Mouse (Mus musculus): ENCODE measurements around the gene Mrps18c. TPM values are rescaled to one million over a fixed set of nuclear protein-coding genes. Genes with fewer than 3 reads are reported as not detected.

Gene Mrps18c
- polyA plus RNA-seq, 1 experiment from 2014 or later: 174 TPM

DNA sequence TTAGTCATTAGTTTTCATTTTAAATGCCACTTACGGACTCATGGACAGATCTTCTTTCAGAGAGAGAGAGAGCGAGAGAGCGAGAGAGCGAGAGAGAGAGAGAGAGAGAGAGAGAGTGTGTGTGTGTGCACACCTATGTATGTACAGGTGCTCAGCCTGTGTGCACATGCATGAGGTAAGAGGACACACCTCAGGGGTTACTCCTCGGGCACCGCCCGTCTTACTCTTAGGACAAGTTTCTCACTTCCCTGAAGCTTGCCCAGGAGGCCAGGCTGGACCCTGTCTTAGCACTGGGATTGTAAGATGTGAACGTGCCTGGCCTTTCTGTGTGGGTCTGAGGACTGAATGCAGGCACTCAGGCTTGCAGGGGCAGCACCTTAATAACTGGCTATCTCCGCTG is 10.9 kb upstream of the Mrps18c start:
- Histone ChIP-seq H3K4me3 (no peak overlapping the region), H3K36me3 (peaks cover 73% of the 10 kb centered on the region), H3K27ac (no peak overlapping the region), H3K9ac (no peak overlapping the region), H3K4me1 (no peaks in the 10 kb centered on the region), H3K9me3 (no peaks in the 10 kb centered on the region), H3K27me3 (replicated peaks) (no peaks in the 10 kb centered on the region), H3K4me2 (replicated peaks) (no peak overlapping the region)
- WGBS: 87% methylated on average over 9 of the region's 9 CpGs
- ATAC-seq (ENCODE audit: low FRiP score, low read depth): no peak

DNA sequence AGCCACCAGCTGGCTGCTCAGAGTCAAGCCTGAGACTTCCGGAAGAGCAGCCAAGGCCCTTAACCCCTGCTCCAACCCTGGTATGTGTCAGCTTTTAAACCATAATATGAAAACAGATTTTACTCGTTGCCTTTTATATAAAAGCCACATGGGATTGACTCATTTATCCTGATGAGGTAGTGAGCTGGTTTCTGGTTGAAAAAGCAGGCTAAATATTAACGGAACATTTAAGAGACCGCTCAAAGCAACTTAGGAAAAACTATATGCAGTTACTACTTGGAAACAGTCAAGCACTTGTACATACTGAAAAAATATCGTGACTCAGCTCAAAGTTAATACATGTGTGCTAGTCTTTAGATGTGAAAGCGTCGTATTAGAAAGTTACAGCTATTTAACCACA is 6.2 kb upstream of the Mrps18c start:
- Histone ChIP-seq H3K9me3 (no peaks in the 10 kb centered on the region), H3K4me1 (peaks cover 3% of the 10 kb centered on the region; the same call in 1 of the 2 replicates), H3K4me2 (replicated peaks) (no peak overlapping the region), H3K9ac (no peak overlapping the region), H3K27me3 (replicated peaks) (no peaks in the 10 kb centered on the region), H3K36me3 (peaks cover 65% of the 10 kb centered on the region), H3K27ac (no peak overlapping the region), H3K4me3 (no peak overlapping the region)
- no peak for ATAC-seq (ENCODE audit: low FRiP score, low read depth)
- 94% methylated on average over 7 of the region's 7 CpGs for WGBS

DNA sequence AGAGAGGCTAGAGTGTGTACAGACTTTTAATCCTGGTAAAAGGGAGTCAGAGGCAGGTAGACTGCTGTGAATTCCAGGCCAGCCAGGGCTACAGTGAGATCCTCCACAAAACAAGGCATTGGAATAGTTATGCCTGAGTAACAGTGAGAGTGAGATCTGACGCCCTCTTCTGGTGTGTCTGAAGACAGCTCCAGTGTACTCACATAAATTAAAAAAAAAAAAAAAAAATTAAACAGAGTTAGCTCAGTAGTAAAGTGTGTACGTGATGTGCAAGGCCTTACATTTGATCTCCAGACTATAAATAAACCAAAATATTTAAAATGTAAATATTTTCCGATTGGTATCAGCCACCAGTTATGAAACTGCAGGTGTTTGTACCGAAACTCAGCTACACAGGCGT is 4.3 kb upstream of the Mrps18c start:
- no peaks in the 10 kb centered on the region for H3K9me3 ChIP-seq
- ATAC-seq (ENCODE audit: low FRiP score, low read depth): no peak
- no peak overlapping the region for H3K9ac ChIP-seq
- no peak overlapping the region for H3K27ac ChIP-seq
- H3K4me1 ChIP-seq: peaks cover 8% of the 10 kb centered on the region; the same call in 1 of the 2 replicates
- no peak overlapping the region for H3K4me2 ChIP-seq (replicated peaks)
- H3K27me3 ChIP-seq (replicated peaks): no peaks in the 10 kb centered on the region
- peaks cover 46% of the 10 kb centered on the region for H3K36me3 ChIP-seq
- WGBS: 82% methylated on average over 5 of the region's 5 CpGs
- no peak overlapping the region for H3K4me3 ChIP-seq

DNA sequence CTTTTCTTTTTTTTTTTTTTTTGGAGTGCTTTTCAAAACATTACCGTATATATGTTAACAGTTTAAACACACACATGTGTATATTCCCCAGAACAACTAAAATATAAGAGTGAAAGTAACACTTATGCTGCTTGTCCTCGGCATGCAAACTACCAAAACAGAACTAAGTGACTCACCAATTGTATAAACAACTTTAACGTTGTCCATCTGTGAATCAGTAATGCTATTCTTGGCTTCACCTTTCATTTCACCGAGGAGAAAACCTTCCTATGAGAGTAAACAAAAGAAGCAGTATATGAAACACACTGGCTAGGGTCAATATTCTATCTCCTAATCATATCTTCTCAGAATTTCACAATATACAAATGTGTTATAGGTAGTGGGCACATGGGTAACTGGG is 19.9 kb downstream of the Mrps18c start:
- Histone ChIP-seq H3K9me3 (no peaks in the 10 kb centered on the region), H3K27me3 (replicated peaks) (no peaks in the 10 kb centered on the region), H3K9ac (no peak overlapping the region), H3K4me1 (peaks cover 3% of the 10 kb centered on the region; the same call in 1 of the 2 replicates), H3K4me3 (no peak overlapping the region), H3K4me2 (replicated peaks) (no peak overlapping the region), H3K27ac (no peak overlapping the region), H3K36me3 (peaks cover 4% of the 10 kb centered on the region)
- WGBS: 81% methylated on average over 4 of the region's 4 CpGs
- no peak for ATAC-seq (ENCODE audit: low FRiP score, low read depth)

DNA sequence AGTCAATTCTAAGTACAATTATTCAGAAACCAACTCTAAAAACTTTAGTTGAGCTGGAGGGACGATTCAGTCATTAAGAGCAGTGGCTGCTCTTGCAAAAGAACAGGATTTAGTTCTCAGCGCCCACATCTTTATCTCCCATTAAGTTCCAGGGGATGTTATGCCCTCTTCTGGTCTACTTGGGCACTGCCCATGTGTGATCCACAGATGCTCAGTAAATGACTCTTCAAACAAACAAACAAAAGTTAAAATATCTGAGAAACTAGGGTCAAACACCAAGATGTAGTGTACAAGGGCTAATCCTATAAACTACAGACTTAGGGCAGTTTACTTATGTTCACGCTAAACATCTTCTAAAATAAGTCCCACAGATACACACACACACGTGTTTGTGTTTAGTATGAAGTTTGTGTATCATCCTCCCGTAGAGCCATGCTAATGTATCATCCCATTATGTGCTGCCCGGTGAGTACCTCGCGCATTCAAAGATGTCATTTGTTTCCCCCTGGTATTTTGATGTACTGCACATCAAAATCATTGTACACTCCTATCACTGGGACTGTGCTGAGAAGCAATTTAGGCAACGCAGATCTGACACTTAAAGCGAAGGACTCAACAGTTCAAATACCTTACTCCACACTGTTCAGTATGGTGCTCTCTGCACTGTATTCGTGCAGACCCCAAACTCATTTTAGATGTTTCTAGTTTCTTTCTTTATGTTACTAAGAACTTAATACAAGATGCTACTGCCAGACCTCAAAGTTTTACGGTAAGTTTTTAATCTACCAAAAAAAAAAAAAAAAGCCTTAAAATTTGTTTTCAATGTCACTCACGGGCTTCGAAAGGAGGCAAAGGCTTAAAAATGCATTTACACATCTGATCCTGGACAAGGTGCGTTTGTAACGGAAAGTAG is 21.4 kb downstream of the Mrps18c start:
- H3K27me3 ChIP-seq (replicated peaks): no peaks in the 10 kb centered on the region
- no peak for ATAC-seq (ENCODE audit: low FRiP score, low read depth)
- 32% methylated on average over 16 of the region's 16 CpGs for WGBS
- peak overlapping the region; percentile 79 for H3K4me3 ChIP-seq
- peak overlapping the region; percentile 46; the same call in 1 of the 2 replicates for H3K27ac ChIP-seq
- no peaks in the 10 kb centered on the region for H3K9me3 ChIP-seq
- H3K4me1 ChIP-seq: peaks cover 3% of the 10 kb centered on the region; the same call in 1 of the 2 replicates
- H3K9ac ChIP-seq: peak overlapping the region; percentile 91
- peaks cover under 1% of the 10 kb centered on the region for H3K36me3 ChIP-seq
- peak overlapping the region; percentile 80 for H3K4me2 ChIP-seq (replicated peaks)

DNA sequence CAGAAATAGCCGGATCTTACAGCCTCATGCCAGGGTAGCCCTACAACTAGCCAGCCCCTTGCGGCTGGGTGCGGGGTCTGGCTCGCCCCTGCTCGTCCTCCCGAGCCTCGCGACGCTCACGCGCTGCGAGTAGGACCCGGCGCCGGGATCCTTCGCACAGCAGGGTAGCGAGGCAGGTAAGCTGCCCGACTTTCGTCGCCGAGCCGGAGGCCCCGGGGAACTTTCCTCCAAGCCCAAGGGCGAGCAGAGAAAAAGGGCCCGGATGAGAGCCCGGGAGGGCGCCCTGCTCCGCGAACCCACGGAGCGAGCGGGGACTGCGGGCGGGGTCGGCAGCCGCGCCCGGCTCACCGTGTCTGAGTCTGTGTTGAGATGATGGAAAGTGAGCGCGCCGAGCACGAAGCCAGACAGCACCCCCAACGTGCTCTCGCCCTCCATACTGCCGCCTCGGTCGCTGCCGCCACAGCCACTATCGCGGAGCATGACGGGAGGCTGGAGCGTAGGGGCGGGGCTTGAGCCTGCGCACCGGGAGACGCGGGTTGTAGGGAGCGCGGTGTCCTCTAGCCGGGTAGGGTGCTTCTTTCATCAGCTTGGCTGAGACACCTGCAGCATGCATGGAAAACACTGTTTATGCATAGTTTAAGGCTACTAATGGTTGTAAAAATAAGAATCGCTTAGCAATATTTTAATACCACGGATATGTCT is 22.2 kb downstream of the Mrps18c start, which contains the start of gene Abraxas1:
TSS of gene Abraxas1 (minus strand) at position 483 of the 702 bp plus-strand sequence.
- H3K36me3 ChIP-seq: no peaks in the 10 kb centered on the region; the same call in 1 of the 2 replicates
- H3K9me3 ChIP-seq: no peaks in the 10 kb centered on the region
- peak within 1 kb of the TSS; percentile 79 for H3K4me3 ChIP-seq
- peak; percentile 94 for ATAC-seq (ENCODE audit: low FRiP score, low read depth)
- H3K4me1 ChIP-seq: peaks cover 3% of the 10 kb centered on the region; the same call in 1 of the 2 replicates
- WGBS: under 1% methylated on average over 63 of the region's 63 CpGs
- H3K9ac ChIP-seq: peak within 1 kb of the TSS; percentile 91
- peak within 1 kb of the TSS; percentile 80 for H3K4me2 ChIP-seq (replicated peaks)
- H3K27ac ChIP-seq: peak within 1 kb of the TSS; percentile 46; the same call in 1 of the 2 replicates
- no peaks in the 10 kb centered on the region for H3K27me3 ChIP-seq (replicated peaks)

DNA sequence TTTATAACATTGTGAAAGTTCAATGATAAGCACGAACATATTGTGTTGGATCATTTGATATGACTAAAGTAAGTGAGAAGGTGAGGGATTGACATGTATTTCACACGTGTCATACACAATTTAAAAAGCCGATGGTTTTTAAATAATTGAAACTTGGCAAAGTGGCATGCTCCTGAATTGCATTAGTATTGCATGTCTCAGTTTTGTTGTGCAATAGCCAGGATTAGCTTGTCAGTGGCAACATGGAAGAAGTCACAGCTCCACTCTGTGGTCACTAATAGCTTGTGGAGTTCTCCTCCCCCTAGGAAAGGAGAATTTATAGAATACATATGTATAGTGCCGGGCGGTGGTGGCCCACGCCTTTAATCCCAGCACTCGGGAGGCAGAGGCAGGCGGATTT is 22.9 kb downstream of the Mrps18c start:
- Histone ChIP-seq H3K9me3 (no peaks in the 10 kb centered on the region), H3K27me3 (replicated peaks) (no peaks in the 10 kb centered on the region), H3K9ac (no peak overlapping the region), H3K4me3 (no peak overlapping the region), H3K27ac (no peak overlapping the region), H3K36me3 (no peaks in the 10 kb centered on the region), H3K4me1 (peaks cover 3% of the 10 kb centered on the region; the same call in 1 of the 2 replicates), H3K4me2 (replicated peaks) (peak overlapping the region; percentile 80)
- WGBS: 84% methylated on average over 8 of the region's 8 CpGs
- ATAC-seq (ENCODE audit: low FRiP score, low read depth): no peak

DNA sequence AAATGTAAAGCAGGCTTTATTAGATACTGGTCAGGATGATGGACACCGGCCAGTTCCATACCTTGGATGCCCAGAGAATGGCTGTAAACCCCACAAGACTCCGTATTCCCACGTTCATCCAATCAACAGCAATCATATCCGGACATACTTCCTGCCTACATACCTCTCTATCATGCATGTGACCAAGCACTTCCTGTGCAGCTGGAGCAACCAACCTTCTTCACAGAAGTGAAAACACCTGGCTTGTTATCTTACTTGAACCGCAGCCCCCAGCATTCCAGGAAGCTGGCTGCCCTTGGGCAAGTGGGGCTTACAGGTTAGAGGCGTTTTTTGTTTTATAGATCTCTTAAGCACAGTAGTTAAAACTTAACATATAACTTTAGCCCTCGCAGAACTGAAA is 24.4 kb downstream of the Mrps18c start:
- H3K36me3 ChIP-seq: no peaks in the 10 kb centered on the region
- ATAC-seq (ENCODE audit: low FRiP score, low read depth): no peak
- H3K4me3 ChIP-seq: no peak overlapping the region

DNA sequence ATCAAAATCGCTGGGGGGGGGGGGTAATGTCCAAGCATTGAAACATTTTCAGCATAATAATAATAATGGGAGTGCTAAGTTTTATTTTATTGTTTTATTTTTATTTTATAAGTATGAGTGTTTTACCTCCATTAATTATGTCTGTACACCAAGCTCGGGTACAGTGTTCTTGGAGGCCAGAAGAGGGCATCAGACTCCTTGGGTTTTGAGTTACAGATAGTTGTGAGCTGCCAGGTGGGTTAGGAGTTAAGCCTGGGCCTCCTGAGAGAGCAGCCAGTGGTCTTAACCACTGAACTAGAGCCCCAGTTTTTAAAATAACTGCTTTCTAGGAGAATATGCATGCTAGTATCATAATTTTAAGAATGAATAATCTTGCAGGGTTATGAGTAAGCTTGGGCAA is 27.5 kb downstream of the Mrps18c start:
- 17% methylated on average over 2 of the region's 2 CpGs for WGBS

More for the DNA sequence above, 24.4 kb downstream of the Mrps18c start:
- Histone ChIP-seq H3K9ac (no peak overlapping the region), H3K4me2 (replicated peaks) (no peak overlapping the region), H3K27me3 (replicated peaks) (no peaks in the 10 kb centered on the region), H3K9me3 (no peaks in the 10 kb centered on the region), H3K27ac (no peak overlapping the region), H3K4me1 (peaks cover 3% of the 10 kb centered on the region; the same call in 1 of the 2 replicates)
- 88% methylated on average over 7 of the region's 7 CpGs for WGBS

DNA sequence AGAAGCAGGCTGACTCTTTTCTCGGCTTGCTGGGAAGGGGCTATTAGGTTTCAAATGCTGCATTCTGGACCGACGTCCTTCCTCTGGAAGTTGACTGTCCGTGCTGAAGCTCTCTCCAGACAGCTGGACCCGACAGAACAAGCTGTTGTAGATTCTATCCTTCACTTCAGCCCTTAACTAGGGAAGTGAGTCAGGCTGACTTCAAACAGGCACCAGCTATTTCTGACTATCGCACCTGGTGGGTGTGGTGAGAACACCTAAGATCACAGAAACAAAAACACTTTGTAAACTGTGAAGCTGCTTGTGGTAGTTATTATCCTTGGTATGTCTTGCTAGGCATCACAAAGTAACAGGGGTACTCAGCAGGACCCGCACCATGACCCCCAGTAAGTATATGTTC is 28.1 kb downstream of the Mrps18c start:
- Histone ChIP-seq H3K27ac (no peak overlapping the region), H3K4me1 (no peaks in the 10 kb centered on the region), H3K36me3 (no peaks in the 10 kb centered on the region), H3K27me3 (replicated peaks) (no peaks in the 10 kb centered on the region), H3K4me3 (no peak overlapping the region), H3K4me2 (replicated peaks) (no peak overlapping the region), H3K9me3 (no peaks in the 10 kb centered on the region), H3K9ac (no peak overlapping the region)
- WGBS: 74% methylated on average over 7 of the region's 7 CpGs
- no peak for ATAC-seq (ENCODE audit: low FRiP score, low read depth)

More for the DNA sequence above, 27.5 kb downstream of the Mrps18c start:
- Histone ChIP-seq H3K4me2 (replicated peaks) (no peak overlapping the region), H3K36me3 (no peaks in the 10 kb centered on the region), H3K27ac (no peak overlapping the region), H3K27me3 (replicated peaks) (no peaks in the 10 kb centered on the region), H3K9me3 (no peaks in the 10 kb centered on the region), H3K4me1 (no peaks in the 10 kb centered on the region), H3K4me3 (no peak overlapping the region), H3K9ac (no peak overlapping the region)
- no peak for ATAC-seq (ENCODE audit: low FRiP score, low read depth)

DNA sequence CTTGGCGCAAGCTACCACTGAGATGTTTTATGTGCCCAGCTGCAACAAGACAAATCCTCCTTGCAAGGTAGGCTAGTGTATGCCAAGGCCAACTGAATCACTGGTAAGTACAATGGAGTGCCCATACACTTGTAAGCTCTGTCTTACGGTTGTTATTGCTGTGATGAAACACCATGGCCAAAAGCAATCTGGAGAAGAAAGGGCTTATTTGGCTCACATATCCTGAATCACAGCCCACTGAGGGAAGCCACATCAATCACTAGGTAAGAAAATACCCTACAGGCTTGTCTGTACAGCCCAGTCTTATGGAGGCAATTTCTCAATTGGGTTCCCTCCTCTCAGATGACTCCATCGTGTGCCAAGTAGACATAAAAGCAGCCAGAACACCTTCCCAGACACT is 30.3 kb downstream of the Mrps18c start:
- H3K4me2 ChIP-seq (replicated peaks): no peak overlapping the region
- 75% methylated on average over 3 of the region's 3 CpGs for WGBS
- H3K4me3 ChIP-seq: no peak overlapping the region
- no peak overlapping the region for H3K27ac ChIP-seq
- H3K36me3 ChIP-seq: no peaks in the 10 kb centered on the region
- no peak for ATAC-seq (ENCODE audit: low FRiP score, low read depth)
- no peak overlapping the region for H3K9ac ChIP-seq
- H3K4me1 ChIP-seq: no peaks in the 10 kb centered on the region
- H3K27me3 ChIP-seq (replicated peaks): no peaks in the 10 kb centered on the region
- H3K9me3 ChIP-seq: no peaks in the 10 kb centered on the region

DNA sequence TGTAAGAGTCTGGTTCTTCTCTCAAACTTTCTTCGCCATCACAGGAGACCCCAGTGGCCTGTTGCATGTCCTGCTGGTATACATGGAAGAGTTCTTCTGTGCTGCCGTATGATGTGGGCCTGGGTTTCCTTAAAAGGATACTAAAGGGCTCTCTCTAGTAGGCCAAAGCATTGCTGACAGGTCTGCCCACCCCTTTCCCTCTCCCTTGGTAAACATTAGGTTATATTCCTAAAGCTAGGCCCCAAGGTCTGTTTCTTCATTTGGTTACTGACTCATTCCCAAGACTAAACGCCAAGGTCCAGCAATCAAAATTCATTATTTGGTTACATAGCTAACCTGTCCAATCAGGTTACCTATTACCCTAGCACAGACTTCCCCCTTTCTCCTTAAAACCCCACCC is 34.3 kb downstream of the Mrps18c start:
- H3K27ac ChIP-seq: no peak overlapping the region
- no peaks in the 10 kb centered on the region for H3K27me3 ChIP-seq (replicated peaks)
- no peak overlapping the region for H3K4me2 ChIP-seq (replicated peaks)
- WGBS: 88% methylated on average over 3 of the region's 3 CpGs
- no peaks in the 10 kb centered on the region for H3K4me1 ChIP-seq
- no peaks in the 10 kb centered on the region for H3K9me3 ChIP-seq
- H3K36me3 ChIP-seq: no peaks in the 10 kb centered on the region
- ATAC-seq (ENCODE audit: low FRiP score, low read depth): no peak
- no peak overlapping the region for H3K4me3 ChIP-seq
- H3K9ac ChIP-seq: no peak overlapping the region
